Mouse (Mus musculus): ENCODE results near the gene Cstad. TPM values are rescaled to one million over a fixed set of nuclear protein-coding genes. Genes with fewer than 3 reads are reported as not detected.

The Cstad gene
- polyA plus RNA-seq, 1 experiment from 2014 or later = 0.63 TPM

GRCm38 (mm10) chr2:30647303-30647881 lies 52.6 kb downstream of the Cstad start:
- H3K4me1 ChIP-seq (replicated peaks; ENCODE audit: control insufficient read depth, insufficient read depth) = peaks cover 7% of the 10 kb centered on the region; the same call in 1 of the 2 replicates
- H3K4me3 ChIP-seq (ENCODE audit: low read depth, low read length) = no peak overlapping the region
- DNase-seq (ENCODE audit: low spot score) = no peak
- peak overlapping the region; percentile 61 for H3K27ac ChIP-seq (replicated peaks)
- H3K27me3 ChIP-seq (ENCODE audit: control insufficient read depth, insufficient read depth, low read length) = no peaks in the 10 kb centered on the region
- H3K4me2 ChIP-seq (replicated peaks; ENCODE audit: low read depth) = no peak overlapping the region
- WGBS = 21% methylated on average over 11 of the region's 11 CpGs
- H3K36me3 ChIP-seq (ENCODE audit: control insufficient read depth, insufficient read depth, low read length) = no peaks in the 10 kb centered on the region
- TF ChIP-seq CTCF (IDR thresholded peaks at IDR 0.05; ENCODE audit: low read depth) (0 out of 2 replicates have a peak, but pooled peaks have one; percentile 6), EP300 (optimal IDR thresholded peaks at IDR 0.05) (no peak)
- ATAC-seq (ENCODE audit: low FRiP score, low TSS enrichment) = peak; percentile 57
- H3K9ac ChIP-seq (ENCODE audit: low read length) = peak overlapping the region; percentile 36; the same call in 1 of the 2 replicates
- no peaks in the 10 kb centered on the region for H3K9me3 ChIP-seq (ENCODE audit: control insufficient read depth, low read length)

DNA sequence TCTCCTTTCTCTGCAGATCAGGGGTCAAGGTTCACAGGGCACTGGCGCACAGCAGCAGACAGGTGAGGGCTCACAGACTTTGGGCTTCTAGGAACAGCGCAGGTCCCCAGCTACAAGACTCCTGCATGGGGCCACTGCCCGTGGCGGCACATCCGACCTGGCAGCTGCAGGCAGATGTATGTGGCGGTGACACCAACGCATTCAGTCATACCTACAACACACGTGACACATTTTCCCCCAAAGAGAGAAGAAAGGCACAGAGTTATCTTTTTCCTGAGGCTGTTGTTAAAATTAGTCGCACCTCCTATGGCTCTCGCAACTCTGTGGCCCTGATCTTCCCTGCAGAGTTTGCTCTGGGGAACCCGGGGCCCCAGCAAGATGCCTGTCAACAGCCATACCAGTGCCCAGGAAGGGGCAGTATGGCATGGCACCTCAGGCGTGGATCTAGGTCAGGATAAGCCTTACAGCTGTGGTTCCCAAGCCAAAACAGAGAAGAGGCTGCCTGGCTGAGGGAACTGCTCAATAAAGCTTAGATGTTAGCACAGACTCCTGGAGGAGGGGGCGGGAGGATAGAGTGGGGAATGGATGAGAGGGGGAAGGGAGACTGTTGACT lies 53.1 kb downstream of the Cstad start:
- H3K9me3 ChIP-seq (ENCODE audit: control insufficient read depth, low read length) = no peaks in the 10 kb centered on the region
- H3K27ac ChIP-seq (replicated peaks) = 0 out of 2 replicates have a peak overlapping the region, but pooled peaks have one; percentile 1
- DNase-seq (ENCODE audit: low spot score) (no peak), ATAC-seq (ENCODE audit: low FRiP score, low TSS enrichment) (no peak; the same call in 1 of the 2 replicates)
- no peak overlapping the region for H3K9ac ChIP-seq (ENCODE audit: low read length)
- H3K4me1 ChIP-seq (replicated peaks; ENCODE audit: control insufficient read depth, insufficient read depth) = peaks cover 7% of the 10 kb centered on the region; the same call in 1 of the 2 replicates
- no peak overlapping the region for H3K4me3 ChIP-seq (ENCODE audit: low read depth, low read length)
- no peaks in the 10 kb centered on the region for H3K36me3 ChIP-seq (ENCODE audit: control insufficient read depth, insufficient read depth, low read length)
- H3K27me3 ChIP-seq (ENCODE audit: control insufficient read depth, insufficient read depth, low read length) = no peaks in the 10 kb centered on the region
- no peak for TF ChIP-seq CTCF (IDR thresholded peaks at IDR 0.05; ENCODE audit: low read depth)
- no peak for TF ChIP-seq EP300 (optimal IDR thresholded peaks at IDR 0.05)
- WGBS = 39% methylated on average over 13 of the region's 13 CpGs
- H3K4me2 ChIP-seq (replicated peaks; ENCODE audit: low read depth) = no peak overlapping the region

DNA sequence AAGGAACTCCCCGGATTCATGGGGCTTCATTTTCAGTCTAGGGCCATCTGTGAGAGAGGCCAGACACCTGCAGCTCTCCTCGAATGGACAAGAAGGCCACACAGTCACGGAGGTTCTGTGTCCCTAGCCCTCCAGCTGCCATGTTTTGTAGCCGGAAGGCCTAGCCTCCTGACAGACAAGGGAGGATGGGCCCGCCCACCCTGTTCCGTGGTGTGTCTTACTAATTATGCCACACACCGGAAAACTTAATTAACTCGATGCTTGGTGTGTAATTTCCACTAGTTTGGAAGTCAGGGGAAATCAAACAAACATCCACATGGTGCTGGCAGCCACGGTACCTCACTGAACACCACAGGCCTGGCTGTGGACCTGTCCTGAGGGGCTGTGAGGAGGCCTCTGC lies 55.4 kb downstream of the Cstad start:
- TF ChIP-seq CTCF (IDR thresholded peaks at IDR 0.05; ENCODE audit: low read depth) (no peak), EP300 (optimal IDR thresholded peaks at IDR 0.05) (no peak)
- DNase-seq (ENCODE audit: low spot score) (no peak), ATAC-seq (ENCODE audit: low FRiP score, low TSS enrichment) (no peak)
- Histone ChIP-seq H3K27me3 (ENCODE audit: control insufficient read depth, insufficient read depth, low read length) (no peaks in the 10 kb centered on the region), H3K4me3 (ENCODE audit: low read depth, low read length) (no peak overlapping the region), H3K36me3 (ENCODE audit: control insufficient read depth, insufficient read depth, low read length) (no peaks in the 10 kb centered on the region), H3K4me1 (replicated peaks; ENCODE audit: control insufficient read depth, insufficient read depth) (peaks cover 7% of the 10 kb centered on the region; the same call in 1 of the 2 replicates), H3K27ac (replicated peaks) (0 out of 2 replicates have a peak overlapping the region, but pooled peaks have one; percentile 18), H3K9ac (ENCODE audit: low read length) (no peak overlapping the region), H3K4me2 (replicated peaks; ENCODE audit: low read depth) (no peak overlapping the region), H3K9me3 (ENCODE audit: control insufficient read depth, low read length) (no peaks in the 10 kb centered on the region)
- WGBS = 71% methylated on average over 9 of the region's 9 CpGs

DNA sequence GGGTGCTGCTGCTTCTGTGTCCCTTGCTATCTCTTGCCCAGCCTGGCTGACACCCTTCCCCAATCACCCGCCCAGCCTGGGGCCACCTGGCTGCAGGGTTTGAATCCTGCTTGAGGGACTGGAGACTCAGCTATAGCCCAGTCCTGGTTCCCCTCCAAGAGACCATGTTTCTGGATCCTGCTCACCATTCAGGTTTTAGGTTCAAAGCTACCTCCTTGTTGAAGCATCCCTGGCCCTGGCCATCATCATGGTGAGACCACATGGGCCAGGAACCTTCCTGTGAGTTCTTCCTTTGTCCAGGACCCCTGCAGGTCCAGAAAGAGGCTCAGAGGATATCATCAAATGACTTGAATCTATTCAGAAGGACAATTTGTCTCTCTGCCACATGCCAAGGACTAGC lies 57.0 kb downstream of the Cstad start:
- Histone ChIP-seq H3K36me3 (ENCODE audit: control insufficient read depth, insufficient read depth, low read length) (no peaks in the 10 kb centered on the region), H3K4me3 (ENCODE audit: low read depth, low read length) (no peak overlapping the region), H3K27me3 (ENCODE audit: control insufficient read depth, insufficient read depth, low read length) (no peaks in the 10 kb centered on the region), H3K27ac (replicated peaks) (peak overlapping the region; percentile 58; the same call in 1 of the 2 replicates), H3K9me3 (ENCODE audit: control insufficient read depth, low read length) (no peaks in the 10 kb centered on the region), H3K4me2 (replicated peaks; ENCODE audit: low read depth) (no peak overlapping the region), H3K9ac (ENCODE audit: low read length) (no peak overlapping the region), H3K4me1 (replicated peaks; ENCODE audit: control insufficient read depth, insufficient read depth) (peaks cover 6% of the 10 kb centered on the region; the same call in 1 of the 2 replicates)
- 73% methylated on average over 1 of the region's 1 CpGs for WGBS
- DNase-seq (ENCODE audit: low spot score) (no peak), ATAC-seq (ENCODE audit: low FRiP score, low TSS enrichment) (no peak)
- TF ChIP-seq EP300 (optimal IDR thresholded peaks at IDR 0.05) (no peak), CTCF (IDR thresholded peaks at IDR 0.05; ENCODE audit: low read depth) (no peak)

- H3K9me3 ChIP-seq (ENCODE audit: control insufficient read depth, low read length) = no peaks in the 10 kb centered on the region
- 0 out of 2 replicates have a peak overlapping the region, but pooled peaks have one; percentile 8 for H3K9ac ChIP-seq (ENCODE audit: low read length)
- ATAC-seq (ENCODE audit: low FRiP score, low TSS enrichment) (peak; percentile 52; the same call in 1 of the 2 replicates), DNase-seq (ENCODE audit: low spot score) (peak; percentile 44)
- no peak overlapping the region for H3K4me3 ChIP-seq (ENCODE audit: low read depth, low read length)
- peak overlapping the region; percentile 83 for H3K27ac ChIP-seq (replicated peaks)
- WGBS = 18% methylated on average over 13 of the region's 13 CpGs
- peaks cover 2% of the 10 kb centered on the region; the same call in 1 of the 2 replicates for H3K4me1 ChIP-seq (replicated peaks; ENCODE audit: control insufficient read depth, insufficient read depth)
- H3K27me3 ChIP-seq (ENCODE audit: control insufficient read depth, insufficient read depth, low read length) = no peaks in the 10 kb centered on the region
- H3K4me2 ChIP-seq (replicated peaks; ENCODE audit: low read depth) = no peak overlapping the region
- TF ChIP-seq CTCF (IDR thresholded peaks at IDR 0.05; ENCODE audit: low read depth) (no peak), EP300 (optimal IDR thresholded peaks at IDR 0.05) (no peak)
- no peaks in the 10 kb centered on the region for H3K36me3 ChIP-seq (ENCODE audit: control insufficient read depth, insufficient read depth, low read length)
Measured at GRCm38 (mm10) chr2:30652581-30653037, 57.8 kb downstream of the Cstad start.

DNA sequence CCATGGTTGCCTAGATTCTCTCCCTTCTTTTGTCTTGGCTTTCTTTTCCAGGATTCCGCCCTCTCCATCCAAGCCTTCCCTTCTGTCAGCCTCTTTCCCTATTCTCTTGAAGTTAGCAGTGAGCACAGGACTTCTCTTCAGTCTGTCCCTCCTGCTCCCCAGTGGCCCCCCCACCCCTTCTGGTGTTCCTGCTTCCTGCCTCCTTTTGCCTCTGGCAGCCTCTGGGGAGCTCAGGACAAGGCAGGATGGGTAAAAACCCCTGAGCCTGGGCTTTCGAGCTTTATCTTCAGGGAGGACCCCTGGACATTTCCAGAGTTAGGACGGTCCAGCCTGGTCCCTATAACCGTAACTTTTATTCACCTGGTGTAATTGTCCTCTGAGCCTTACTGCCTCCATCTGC lies 58.2 kb downstream of the Cstad start:
- H3K9me3 ChIP-seq (ENCODE audit: control insufficient read depth, low read length) = no peaks in the 10 kb centered on the region
- H3K4me1 ChIP-seq (replicated peaks; ENCODE audit: control insufficient read depth, insufficient read depth) = peaks cover 1% of the 10 kb centered on the region; the same call in 1 of the 2 replicates
- H3K27me3 ChIP-seq (ENCODE audit: control insufficient read depth, insufficient read depth, low read length) = no peaks in the 10 kb centered on the region
- no peak for TF ChIP-seq CTCF (IDR thresholded peaks at IDR 0.05; ENCODE audit: low read depth)
- no peak for TF ChIP-seq EP300 (optimal IDR thresholded peaks at IDR 0.05)
- H3K4me3 ChIP-seq (ENCODE audit: low read depth, low read length) = no peak overlapping the region
- DNase-seq (ENCODE audit: low spot score) (no peak), ATAC-seq (ENCODE audit: low FRiP score, low TSS enrichment) (no peak)
- 84% methylated on average over 4 of the region's 4 CpGs for WGBS
- no peak overlapping the region for H3K4me2 ChIP-seq (replicated peaks; ENCODE audit: low read depth)
- H3K9ac ChIP-seq (ENCODE audit: low read length) = 0 out of 2 replicates have a peak overlapping the region, but pooled peaks have one; percentile 8
- H3K27ac ChIP-seq (replicated peaks) = peak overlapping the region; percentile 83
- no peaks in the 10 kb centered on the region for H3K36me3 ChIP-seq (ENCODE audit: control insufficient read depth, insufficient read depth, low read length)
